Mouse (Mus musculus): ENCODE results near the gene 4930486L24Rik.
"Not testable (repeated sequence)": the region's sequence is repeated elsewhere in the genome, so short reads cannot be mapped to it uniquely, and the experiment has no call there.

4930486L24Rik gene

GRCm38 (mm10) chr13:60864281-60864680 lies at the start of gene 4930486L24Rik:
Gene 4930486L24Rik (minus strand): TSS chr13:60864475.
- no peak for DNase-seq (ENCODE audit: extremely low spot score)

GRCm38 (mm10) chr13:60904780-60905179 lies 40.5 kb upstream of the 4930486L24Rik start, which contains the start of gene Tpbpb:
Gene Tpbpb (minus strand): TSS chr13:60904880.
- not testable (repeated sequence) for DNase-seq (ENCODE audit: extremely low spot score)

- no peak for DNase-seq (ENCODE audit: extremely low spot score)
These were observed 33.1 kb upstream of the 4930486L24Rik start, which contains the start of gene Ctla2b for GRCm38 (mm10) chr13:60897328-60897727. Gene Ctla2b (minus strand): TSS chr13:60897447.

- DNase-seq (ENCODE audit: extremely low spot score) = not testable (repeated sequence)
These were observed 32.5 kb upstream of the 4930486L24Rik start, which contains the start of gene Gm49392 for GRCm38 (mm10) chr13:60896794-60897193. Gene Gm49392 (minus strand): TSS chr13:60896894.

- DNase-seq (ENCODE audit: extremely low spot score) = no peak
These were observed 31.3 kb upstream of the 4930486L24Rik start for GRCm38 (mm10) chr13:60895406-60896160.

- DNase-seq (ENCODE audit: extremely low spot score) = no peak
These were observed 28.0 kb upstream of the 4930486L24Rik start for GRCm38 (mm10) chr13:60892301-60892700.

- no peak for DNase-seq (ENCODE audit: extremely low spot score)
These were observed 15.8 kb downstream of the 4930486L24Rik start for GRCm38 (mm10) chr13:60848241-60849120.

- DNase-seq (ENCODE audit: extremely low spot score) = no peak
These were observed 21.1 kb downstream of the 4930486L24Rik start for GRCm38 (mm10) chr13:60843153-60843552.

DNA sequence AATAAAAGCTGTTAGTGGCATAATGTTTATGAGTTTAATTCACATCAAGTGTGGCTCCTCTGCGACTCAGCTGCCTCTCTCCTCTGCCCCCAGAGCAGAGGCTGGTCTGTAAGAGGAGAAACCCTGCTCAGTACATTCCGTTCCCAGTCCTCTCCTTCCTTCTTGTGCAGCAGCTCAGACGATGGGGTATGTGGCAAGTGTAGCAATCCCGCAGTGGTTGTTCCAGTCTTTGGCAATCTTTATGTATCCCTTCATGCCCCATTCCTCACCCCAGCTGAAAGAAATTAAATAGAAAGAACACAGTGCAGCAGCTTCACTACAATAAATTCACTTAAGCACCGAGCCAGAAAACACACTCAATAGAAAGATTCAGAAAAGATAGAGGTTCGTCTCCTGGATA lies 21.6 kb downstream of the 4930486L24Rik start:
- no peak for DNase-seq (ENCODE audit: extremely low spot score)

- no peak for DNase-seq (ENCODE audit: extremely low spot score)
These were observed 24.8 kb downstream of the 4930486L24Rik start for GRCm38 (mm10) chr13:60839353-60839902.

- no peak for DNase-seq (ENCODE audit: extremely low spot score)
These were observed 38.2 kb downstream of the 4930486L24Rik start for GRCm38 (mm10) chr13:60826052-60826451.

- DNase-seq (ENCODE audit: extremely low spot score) = no peak
These were observed 43.6 kb downstream of the 4930486L24Rik start for GRCm38 (mm10) chr13:60820486-60821175.

- DNase-seq (ENCODE audit: extremely low spot score) = peak; percentile 55
These were observed 44.8 kb downstream of the 4930486L24Rik start for GRCm38 (mm10) chr13:60819469-60819868.

DNA sequence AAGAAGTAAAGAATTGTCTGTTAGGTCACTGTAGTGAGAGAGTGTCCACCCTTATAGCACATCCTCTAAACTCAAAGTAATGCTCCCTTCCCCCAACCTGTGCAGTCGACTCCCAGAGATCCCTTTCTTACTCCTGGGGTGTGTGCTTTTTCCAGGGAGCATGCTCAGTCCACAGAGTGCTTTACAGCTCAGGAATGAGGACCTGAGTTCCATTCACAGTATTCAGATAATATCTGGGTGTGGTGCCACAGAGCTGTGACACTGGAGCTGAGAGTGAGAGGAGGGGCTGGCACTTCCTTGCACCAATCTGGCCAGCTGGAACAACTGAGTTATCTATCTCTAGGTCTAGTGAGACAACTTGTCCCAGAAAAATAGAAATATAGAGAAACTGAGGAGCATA lies 50.6 kb downstream of the 4930486L24Rik start:
- no peak for DNase-seq (ENCODE audit: extremely low spot score)

DNA sequence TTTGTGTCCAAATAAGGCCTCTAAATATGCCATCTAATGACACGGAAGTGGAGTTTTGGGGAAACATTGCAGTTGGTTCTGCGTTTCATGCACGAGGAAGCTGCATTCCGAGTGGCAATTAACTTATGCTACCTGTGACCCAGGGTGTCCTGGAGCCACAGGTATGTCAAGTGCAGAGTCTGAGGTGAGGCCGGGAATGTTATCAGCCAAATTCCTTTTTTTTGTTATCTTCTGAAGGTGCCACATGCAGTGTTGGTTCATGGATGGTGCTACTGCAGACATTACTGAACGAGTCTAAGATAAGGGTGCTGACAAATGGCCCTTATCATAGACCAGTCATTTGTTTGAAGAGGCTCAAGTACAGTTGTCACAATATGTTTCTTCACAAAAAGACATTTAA lies 51.5 kb downstream of the 4930486L24Rik start:
- no peak for DNase-seq (ENCODE audit: extremely low spot score)

DNA sequence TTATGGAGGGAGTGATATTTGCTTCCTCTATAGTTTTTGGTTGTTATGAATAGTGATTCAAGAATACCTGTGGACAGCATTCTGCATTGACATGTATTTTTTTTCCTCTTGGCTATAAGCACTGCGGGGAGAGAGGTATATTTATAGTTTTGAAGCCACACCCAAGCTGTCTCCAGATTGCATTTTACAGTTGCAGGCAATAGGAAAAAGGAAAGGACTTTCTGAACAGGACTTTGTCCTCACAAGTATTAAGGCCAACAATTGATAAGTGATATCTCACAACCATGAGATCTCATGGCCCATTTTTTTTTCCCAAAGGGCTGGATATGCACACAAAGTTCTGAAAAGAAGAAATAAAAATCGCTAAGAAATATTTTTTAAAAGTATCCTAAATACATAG lies 54.6 kb downstream of the 4930486L24Rik start:
- no peak for DNase-seq (ENCODE audit: extremely low spot score)

- DNase-seq (ENCODE audit: extremely low spot score) = no peak
These were observed 61.5 kb downstream of the 4930486L24Rik start, which contains the start of gene Ctsll3 for GRCm38 (mm10) chr13:60802749-60803148. Gene Ctsll3 (minus strand): TSS chr13:60802849.
